Mouse (Mus musculus) stomach, postnatal 0 days (tissue): ENCODE data around the gene Smc3. TPM values are rescaled to one million over a fixed set of nuclear protein-coding genes. Genes with fewer than 3 reads are reported as not detected.

ENCODE experiments used
- ATAC-seq: fragments of 200-750 bp; cut with Nextera tagmentation; 2 replicates; pipeline ENCODE4 v1.8.0; 2017; ENCODE audit not compliant: low FRiP score, low TSS enrichment
- DNase-seq: peaks from one replicate; pipeline ENCODE4 v3.0.0-alpha.2; 2016; ENCODE audit warnings: low spot score
- H3K27ac ChIP-seq: fragments of 300-500 bp; sonication (generic); replicated peaks from 2 replicates; pipeline ENCODE4 v1.5.1; 2014; ENCODE audit warnings: mild to moderate bottlenecking, control low read depth
- H3K27me3 ChIP-seq: fragments of 300-500 bp; sonication (generic); 2 replicates; pipeline ENCODE4 v1.6.1; 2014; ENCODE audit warnings: low read length; ENCODE audit not compliant: control insufficient read depth, insufficient read depth
- H3K36me3 ChIP-seq: fragments of 300-500 bp; sonication (generic); 2 replicates; pipeline ENCODE4 v1.6.1; 2014; ENCODE audit warnings: low read length, mixed read lengths; ENCODE audit not compliant: control insufficient read depth, insufficient read depth
- H3K4me1 ChIP-seq: fragments of 300-500 bp; sonication (generic); replicated peaks from 2 replicates; pipeline ENCODE4 v1.6.1; 2014; ENCODE audit warnings: antibody characterized with exemption; ENCODE audit not compliant: control insufficient read depth, insufficient read depth
- H3K4me2 ChIP-seq: fragments of 300-500 bp; sonication (generic); replicated peaks from 2 replicates; pipeline ENCODE4 v1.6.1; 2014; ENCODE audit warnings: low read depth, mild to moderate bottlenecking, control low read depth, moderate library complexity
- H3K4me3 ChIP-seq: fragments of 300-500 bp; sonication (generic); 2 replicates; pipeline ENCODE4 v1.5.1; 2014; ENCODE audit warnings: low read depth, low read length, control low read depth
- H3K9ac ChIP-seq: fragments of 300-500 bp; sonication (generic); 2 replicates; pipeline ENCODE4 v1.6.1; 2014; ENCODE audit warnings: mild to moderate bottlenecking, low read length, control low read depth, mixed read lengths
- H3K9me3 ChIP-seq: fragments of 300-500 bp; sonication (generic); 2 replicates; pipeline ENCODE4 v1.6.1; 2016; ENCODE audit warnings: low read length; ENCODE audit not compliant: control insufficient read depth
- CTCF ChIP-seq: IDR thresholded peaks from 2 replicates; pipeline ENCODE4 v1.5.1; 2016; ENCODE audit warnings: antibody characterized with exemption, low read depth, mild to moderate bottlenecking, moderate library complexity
- EP300 ChIP-seq: optimal IDR thresholded peaks from 2 replicates; pipeline ENCODE3; 2016; ENCODE audit warnings: antibody characterized with exemption
- WGBS: fragments of 180-500 bp; shearing (Covaris S2); extraction: QIAGEN DNeasy Blood & Tissue Kit; methylation state at CpG from one replicate; pipeline ENCODE4 v1.1.7; 2014; 5-methylcytosine and 5-hydroxymethylcytosine counted together
- polyA plus RNA-seq: library from polyadenylated mRNA; unstranded; fragments of >200 nt; fragmentation: Nextera tagmentation; extraction: Ambion mirVana; gene quantifications from 2 replicates; pipeline ENCODE4 v1.2.1, GENCODE M21; 2015

Smc3 gene
- polyA plus RNA-seq, 1 experiment from 2014 or later, result 27.0 TPM

GRCm38 (mm10) chr19:53573151-53573550, 27.0 kb upstream of the Smc3 start:
- TF ChIP-seq CTCF (no peak), EP300 (no peak)
- Histone ChIP-seq H3K9me3 (no peaks in the 10 kb centered on the region), H3K36me3 (no peaks in the 10 kb centered on the region), H3K4me3 (no peak overlapping the region), H3K4me2 (no peak overlapping the region), H3K9ac (no peak overlapping the region), H3K4me1 (no peaks in the 10 kb centered on the region), H3K27me3 (no peaks in the 10 kb centered on the region), H3K27ac (no peak overlapping the region)
- ATAC-seq (no peak), DNase-seq (peak; percentile 12)
- 76% methylated on average over 3 of the region's 3 CpGs for WGBS

- Histone ChIP-seq H3K27ac (no peak overlapping the region), H3K9me3 (no peaks in the 10 kb centered on the region), H3K36me3 (no peaks in the 10 kb centered on the region), H3K4me2 (no peak overlapping the region), H3K27me3 (no peaks in the 10 kb centered on the region), H3K4me3 (no peak overlapping the region), H3K4me1 (no peaks in the 10 kb centered on the region), H3K9ac (no peak overlapping the region)
- peak; percentile 21 for DNase-seq
- WGBS, result 75% methylated on average over 8 of the region's 8 CpGs
- no peak for TF ChIP-seq EP300
- ATAC-seq, result no peak
These were observed 26.1 kb upstream of the Smc3 start for GRCm38 (mm10) chr19:53574131-53574530.

GRCm38 (mm10) chr19:53574546-53574945, 25.7 kb upstream of the Smc3 start:
- H3K9me3 ChIP-seq, result no peaks in the 10 kb centered on the region
- no peak overlapping the region for H3K4me2 ChIP-seq
- H3K27ac ChIP-seq, result no peak overlapping the region
- H3K36me3 ChIP-seq, result no peaks in the 10 kb centered on the region
- 87% methylated on average over 7 of the region's 7 CpGs for whole genome bisulfite sequencing
- no peaks in the 10 kb centered on the region for H3K27me3 ChIP-seq
- no peak for ATAC-seq
- H3K4me3 ChIP-seq, result no peak overlapping the region
- DNase-seq, result no peak
- H3K9ac ChIP-seq, result no peak overlapping the region
- H3K4me1 ChIP-seq, result no peaks in the 10 kb centered on the region
- TF ChIP-seq CTCF (no peak), EP300 (no peak)

DNA sequence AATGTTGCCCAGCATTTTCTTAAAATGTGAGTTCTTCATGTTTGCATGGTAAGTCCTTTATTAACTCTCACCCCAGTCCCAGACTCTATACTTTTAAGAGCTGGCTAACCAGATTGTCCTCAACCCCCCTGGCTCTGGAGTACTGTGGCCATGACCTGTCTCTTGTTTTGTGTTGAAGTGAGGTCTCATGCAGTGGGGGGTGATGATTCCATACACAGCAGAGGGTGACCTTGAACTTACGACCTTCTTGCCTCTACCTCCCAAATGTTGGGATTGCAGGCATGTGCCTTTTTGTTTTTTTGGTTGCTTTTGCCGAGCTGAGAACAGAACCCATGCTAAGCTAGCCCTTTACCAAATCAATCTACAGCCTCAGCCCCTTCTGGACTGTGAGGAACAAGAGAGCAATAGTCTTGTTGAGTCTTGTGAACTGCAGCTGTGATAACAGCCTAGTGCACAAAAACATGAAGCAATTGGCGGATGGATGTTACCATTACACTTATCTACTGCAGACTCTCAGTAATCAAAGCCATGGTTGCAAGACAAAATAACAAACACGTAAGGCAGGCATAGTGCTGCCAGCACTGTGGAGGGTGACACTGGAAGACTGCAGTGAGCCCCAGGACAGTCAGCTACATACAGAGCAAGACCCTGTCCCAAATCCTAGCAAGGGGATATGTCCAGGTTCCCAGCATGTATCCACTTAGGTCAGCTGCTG, 24.7 kb upstream of the Smc3 start:
- H3K27me3 ChIP-seq, result no peaks in the 10 kb centered on the region
- TF ChIP-seq EP300 (no peak), CTCF (no peak)
- no peak overlapping the region for H3K4me2 ChIP-seq
- H3K4me3 ChIP-seq, result no peak overlapping the region
- H3K4me1 ChIP-seq, result no peaks in the 10 kb centered on the region
- H3K27ac ChIP-seq, result no peak overlapping the region
- H3K9me3 ChIP-seq, result no peaks in the 10 kb centered on the region
- H3K36me3 ChIP-seq, result no peaks in the 10 kb centered on the region
- no peak overlapping the region for H3K9ac ChIP-seq
- DNase-seq, result peak; percentile 12
- no peak for ATAC-seq
- 83% methylated on average over 4 of the region's 4 CpGs for WGBS

GRCm38 (mm10) chr19:53576061-53576460, 24.1 kb upstream of the Smc3 start:
- H3K27ac ChIP-seq, result no peak overlapping the region
- H3K4me1 ChIP-seq, result no peaks in the 10 kb centered on the region
- H3K9ac ChIP-seq, result no peak overlapping the region
- H3K4me2 ChIP-seq, result no peak overlapping the region
- H3K9me3 ChIP-seq, result no peaks in the 10 kb centered on the region
- H3K27me3 ChIP-seq, result no peaks in the 10 kb centered on the region
- DNase-seq, result peak; percentile 49
- WGBS, result 54% methylated on average over 7 of the region's 7 CpGs
- TF ChIP-seq EP300, result no peak
- TF ChIP-seq CTCF, result no peak
- no peak overlapping the region for H3K4me3 ChIP-seq
- no peak for ATAC-seq
- no peaks in the 10 kb centered on the region for H3K36me3 ChIP-seq

GRCm38 (mm10) chr19:53577025-53577800, 23.0 kb upstream of the Smc3 start:
- 41% methylated on average over 11 of the region's 11 CpGs for WGBS

More at GRCm38 (mm10) chr19:53577025-53577800, 23.0 kb upstream of the Smc3 start:
- no peaks in the 10 kb centered on the region for H3K27me3 ChIP-seq
- no peak overlapping the region for H3K27ac ChIP-seq
- no peaks in the 10 kb centered on the region for H3K4me1 ChIP-seq
- DNase-seq, result peak; percentile 37
- no peak overlapping the region for H3K9ac ChIP-seq
- H3K4me2 ChIP-seq, result no peak overlapping the region
- no peaks in the 10 kb centered on the region for H3K9me3 ChIP-seq
- TF ChIP-seq CTCF (no peak), EP300 (no peak)
- H3K36me3 ChIP-seq, result no peaks in the 10 kb centered on the region
- H3K4me3 ChIP-seq, result no peak overlapping the region
- no peak for ATAC-seq
